Mouse (Mus musculus) gonadal fat pad, adult 2 months (tissue): ENCODE data around the gene Gga3. TPM values are rescaled to one million over a fixed set of nuclear protein-coding genes. Genes with fewer than 3 reads are reported as not detected.

Experiments
- DNase-seq: peaks from one replicate; pipeline ENCODE4 v3.0.0-alpha.2; 2012; ENCODE audit warnings: low read depth
- polyA plus RNA-seq: library from polyadenylated mRNA; depleted of rRNA; stranded (reverse); fragments of >200 nt; gene quantifications from 2 replicates; pipeline ENCODE4 v1.2.3, GENCODE M21; 2012

The Gga3 gene
- polyA plus RNA-seq, 1 experiment: 14.5 TPM

- DNase-seq: no peak
Measured at GRCm38 (mm10) chr11:115612410-115613137, 8.7 kb upstream of the Gga3 start, which contains the start of gene Mif4gd. Gene Mif4gd (minus strand): TSS chr11:115612969.

DNA sequence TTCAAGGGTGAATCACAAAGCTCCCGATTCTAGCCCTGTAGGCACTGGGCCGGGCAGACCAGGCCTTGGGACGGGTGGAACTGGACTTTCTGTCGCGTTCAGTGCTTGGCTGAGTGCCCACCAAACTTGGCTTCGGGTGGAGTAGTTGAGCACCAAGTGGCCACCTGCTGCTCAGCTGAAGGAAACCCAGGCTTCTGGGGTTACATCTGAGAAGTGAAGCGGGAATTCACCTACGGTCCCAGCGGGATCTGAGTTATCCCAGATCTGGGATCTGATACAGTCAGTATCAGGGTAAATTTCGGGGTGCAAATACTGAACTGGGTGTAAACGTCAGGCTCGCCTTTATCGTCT lies 8.2 kb upstream of the Gga3 start:
- no peak for DNase-seq

DNA sequence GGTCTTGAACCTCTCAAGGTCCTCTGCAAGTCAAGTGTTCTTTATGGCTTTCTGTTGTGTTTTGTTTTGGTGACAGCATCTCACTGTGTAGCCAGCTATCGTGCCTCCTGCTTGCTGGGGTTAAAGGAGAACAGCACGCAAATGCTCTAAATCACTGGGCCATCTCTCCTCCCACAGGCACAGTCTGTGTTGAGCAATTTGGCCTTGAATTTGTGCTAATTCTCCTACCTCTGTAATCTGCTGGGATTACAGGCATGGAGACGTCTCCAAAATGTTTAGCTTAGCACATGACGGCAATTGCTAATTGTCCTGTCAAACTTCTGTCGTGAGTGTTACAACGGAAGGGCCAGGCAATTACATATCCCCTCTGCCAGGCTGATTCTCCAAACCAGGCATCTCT lies 7.3 kb upstream of the Gga3 start:
- no peak for DNase-seq

DNA sequence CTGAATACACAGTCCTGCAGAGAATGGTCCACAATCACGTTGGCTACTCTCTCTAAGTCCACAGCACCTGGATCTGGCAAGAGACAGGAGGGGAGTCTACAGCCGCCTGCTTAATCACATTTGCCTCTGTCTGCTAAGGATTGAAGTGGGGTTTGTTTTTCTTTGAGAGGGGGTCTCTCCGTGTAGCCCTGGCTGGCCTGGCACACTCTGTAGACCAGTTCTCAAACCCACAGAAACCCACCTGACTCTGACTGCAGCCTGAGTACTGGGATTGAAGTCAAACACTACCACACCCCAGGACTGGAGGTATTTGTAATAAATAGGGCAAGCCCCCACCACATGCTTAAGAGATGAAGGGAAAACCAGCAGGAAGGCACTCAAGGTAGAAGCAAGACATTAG lies 5.7 kb upstream of the Gga3 start:
- no peak for DNase-seq

- DNase-seq: no peak
Measured at GRCm38 (mm10) chr11:115608421-115609399, 4.9 kb upstream of the Gga3 start.

DNA sequence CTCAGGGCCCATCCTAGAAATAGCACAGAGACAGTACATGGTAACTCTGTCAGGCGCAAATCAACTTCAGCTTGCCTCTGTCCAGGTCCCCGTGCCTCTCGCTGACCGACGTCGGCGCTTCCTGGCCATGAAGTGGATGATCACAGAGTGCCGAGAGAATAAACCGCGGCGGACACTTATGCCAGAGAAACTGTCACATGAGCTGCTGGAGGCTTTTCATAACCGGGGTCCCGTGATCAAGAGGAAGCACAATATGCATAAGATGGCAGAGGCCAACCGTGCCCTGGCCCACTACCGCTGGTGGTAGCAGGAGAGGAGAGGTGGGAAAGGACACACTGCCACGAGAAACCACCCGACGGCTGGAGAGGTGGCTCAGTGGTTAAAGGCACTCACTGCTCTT lies 2.9 kb upstream of the Gga3 start:
- DNase-seq: no peak

GRCm38 (mm10) chr11:115604304-115604696 lies 449 bp upstream of the Gga3 start:
- DNase-seq: no peak

- DNase-seq: no peak
Measured at GRCm38 (mm10) chr11:115603128-115603475, 749 bp downstream of the Gga3 start.

- no peak for DNase-seq
Measured at GRCm38 (mm10) chr11:115601174-115601573, 2.7 kb downstream of the Gga3 start.

DNA sequence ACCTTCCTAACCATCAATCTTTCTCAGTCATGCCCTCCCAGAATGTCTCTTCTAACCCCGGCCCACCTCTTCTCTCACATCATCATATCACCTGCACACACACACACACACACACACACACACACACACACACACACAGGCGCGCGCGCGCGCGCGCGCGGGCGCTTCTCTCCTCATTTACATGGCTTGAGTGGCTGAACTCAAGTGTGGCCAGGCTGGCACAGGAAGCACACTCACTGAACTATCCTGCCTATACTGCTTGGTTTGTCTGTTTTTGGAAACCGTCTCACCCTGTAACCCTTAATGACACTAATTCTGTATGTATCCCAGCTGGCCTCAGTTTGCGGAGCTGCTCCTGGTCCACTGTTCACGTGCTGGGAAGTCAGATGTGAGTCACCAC lies 3.1 kb downstream of the Gga3 start:
- no peak for DNase-seq

GRCm38 (mm10) chr11:115599722-115600121 lies 4.1 kb downstream of the Gga3 start:
- no peak for DNase-seq

DNA sequence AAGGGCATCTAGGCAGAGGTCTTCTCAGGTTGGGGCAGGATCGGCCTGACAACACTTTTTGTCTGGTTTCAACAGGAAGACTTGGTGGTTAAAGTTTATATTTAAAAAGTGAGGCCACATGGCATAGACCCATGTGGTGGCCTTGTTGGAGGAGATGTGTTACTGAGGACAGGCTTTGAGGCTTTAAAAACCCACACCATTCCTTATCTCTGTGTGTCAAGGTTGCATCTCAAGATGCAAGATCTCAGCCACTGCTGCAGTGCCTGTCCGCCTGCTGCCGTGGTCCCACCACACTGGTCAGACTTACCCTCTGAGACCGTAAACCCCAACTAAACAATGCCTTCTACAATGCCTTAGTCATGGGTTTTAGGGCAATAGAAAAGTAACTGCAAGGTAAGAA lies 5.5 kb downstream of the Gga3 start:
- DNase-seq: no peak

GRCm38 (mm10) chr11:115595209-115595608 lies 8.6 kb downstream of the Gga3 start:
- no peak for DNase-seq

DNA sequence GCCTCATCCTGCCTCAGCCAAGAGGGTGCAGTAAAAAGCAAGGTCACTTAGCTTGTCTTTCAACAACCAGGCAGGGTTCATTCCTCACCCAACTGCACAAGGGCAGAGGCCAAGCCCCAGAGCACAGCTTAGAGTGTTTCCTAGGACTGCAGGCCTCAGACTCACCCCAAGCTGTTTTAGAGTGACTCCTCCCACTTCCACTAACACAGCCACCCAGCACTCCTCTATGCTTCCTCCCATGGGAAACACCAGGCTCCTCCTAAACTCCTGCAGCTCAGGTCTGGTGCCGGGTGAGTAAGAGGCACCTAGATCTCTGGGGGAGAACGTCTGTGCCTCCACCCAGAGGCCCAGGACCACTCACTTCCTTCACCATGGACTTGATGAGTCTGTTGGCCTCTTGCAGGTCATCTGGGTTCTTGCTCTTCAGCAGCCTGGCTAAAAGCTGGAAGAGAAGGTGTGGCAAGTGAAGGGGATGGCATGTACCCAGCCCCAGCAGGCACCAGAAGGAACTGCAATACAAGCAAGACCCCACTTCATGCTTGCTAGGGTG lies 13.2 kb downstream of the Gga3 start:
- DNase-seq: no peak

DNA sequence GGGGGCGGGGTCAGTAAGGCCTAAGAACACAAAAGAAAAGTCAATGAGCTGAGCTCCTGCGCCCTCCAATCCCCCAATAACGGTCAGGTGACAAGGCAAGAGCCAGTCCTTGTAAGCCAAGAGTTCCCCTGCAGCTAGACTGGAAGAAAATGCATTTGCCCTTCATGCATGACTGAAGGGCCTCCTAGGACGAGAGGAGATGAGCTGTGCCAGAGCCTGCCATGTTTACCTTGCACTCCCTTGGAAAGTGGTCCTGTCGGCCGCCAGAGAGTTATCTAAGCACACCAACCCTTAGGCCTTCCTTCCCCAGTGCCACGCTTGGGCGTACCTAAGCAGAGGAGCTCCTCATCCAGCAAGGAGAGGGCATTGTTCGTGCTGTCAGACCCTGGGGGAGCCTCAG lies 15.9 kb downstream of the Gga3 start:
- no peak for DNase-seq

- DNase-seq: no peak
Measured at GRCm38 (mm10) chr11:115586403-115586802, 17.4 kb downstream of the Gga3 start.

DNA sequence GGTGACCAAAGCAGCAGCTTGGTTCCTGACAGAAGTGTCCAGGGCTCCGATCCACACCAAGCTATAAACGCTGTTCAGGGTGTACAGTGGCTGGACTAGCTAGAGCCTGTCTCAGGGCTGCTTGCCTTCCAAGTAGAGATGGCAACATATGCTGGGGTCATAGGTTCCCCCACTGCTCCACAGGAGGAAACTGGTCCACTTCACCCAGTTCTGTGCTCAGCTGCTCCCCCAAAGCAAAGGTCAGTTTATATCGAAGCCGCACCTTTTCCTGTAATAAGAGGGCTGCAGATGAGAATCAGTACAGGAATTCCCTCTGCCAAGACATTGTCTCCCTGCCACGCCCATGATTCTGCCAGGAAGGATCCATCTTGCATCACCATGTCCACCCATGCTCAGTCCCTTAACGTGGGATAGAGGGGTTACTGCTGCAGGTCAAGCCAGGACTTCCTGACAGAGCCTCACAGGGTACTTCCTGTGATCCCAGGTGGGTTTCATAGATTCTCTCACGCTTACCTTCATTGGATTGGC lies 18.2 kb downstream of the Gga3 start:
- no peak for DNase-seq

DNA sequence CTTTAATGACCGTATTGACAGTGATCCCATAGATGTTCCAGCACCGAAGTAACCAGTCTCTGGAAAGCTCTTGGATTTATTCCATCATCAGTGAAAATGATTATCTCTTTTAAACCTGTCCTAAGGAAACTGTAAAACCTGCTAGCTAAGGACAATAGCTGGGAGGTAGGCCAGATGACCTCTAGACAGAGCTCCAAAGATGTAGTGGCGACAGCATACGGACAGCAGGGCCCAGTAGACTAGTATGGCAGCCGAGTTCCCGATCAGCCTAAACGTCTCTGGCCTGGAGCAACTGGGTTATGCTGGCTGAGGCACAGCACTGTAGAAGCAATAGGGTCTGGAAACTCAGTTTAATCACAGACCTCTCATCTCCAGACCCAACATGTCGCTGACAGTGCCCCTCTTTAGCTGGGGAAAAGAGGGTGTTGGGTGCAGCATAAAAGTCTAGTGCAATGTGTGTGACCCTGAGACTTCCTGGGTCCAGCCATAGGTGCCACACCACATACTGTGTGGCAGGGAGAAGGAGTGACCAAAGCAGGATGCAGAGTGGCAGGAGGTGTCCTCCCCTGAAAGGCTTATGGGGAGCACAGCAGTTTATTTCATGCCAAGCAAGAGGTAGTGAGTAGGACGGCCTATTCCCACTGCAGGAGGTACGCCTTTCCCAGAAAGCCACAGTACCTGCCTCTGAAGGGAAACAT lies 19.3 kb downstream of the Gga3 start:
- no peak for DNase-seq

- no peak for DNase-seq
Measured at GRCm38 (mm10) chr11:115582913-115583606, 20.8 kb downstream of the Gga3 start.

- DNase-seq: no peak
Measured at GRCm38 (mm10) chr11:115579080-115579479, 24.8 kb downstream of the Gga3 start.

- DNase-seq: no peak
Measured at GRCm38 (mm10) chr11:115564961-115565360, 38.9 kb downstream of the Gga3 start.
